Mouse (Mus musculus) stomach, postnatal 0 days (tissue): ENCODE measurements around the gene Adcy9.

Experiments
- CTCF ChIP-seq: IDR thresholded peaks from 2 replicates; pipeline ENCODE4 v1.5.1; 2016; ENCODE audit warnings: antibody characterized with exemption, low read depth, mild to moderate bottlenecking, moderate library complexity
- EP300 ChIP-seq: optimal IDR thresholded peaks from 2 replicates; pipeline ENCODE3; 2016; ENCODE audit warnings: antibody characterized with exemption

DNA sequence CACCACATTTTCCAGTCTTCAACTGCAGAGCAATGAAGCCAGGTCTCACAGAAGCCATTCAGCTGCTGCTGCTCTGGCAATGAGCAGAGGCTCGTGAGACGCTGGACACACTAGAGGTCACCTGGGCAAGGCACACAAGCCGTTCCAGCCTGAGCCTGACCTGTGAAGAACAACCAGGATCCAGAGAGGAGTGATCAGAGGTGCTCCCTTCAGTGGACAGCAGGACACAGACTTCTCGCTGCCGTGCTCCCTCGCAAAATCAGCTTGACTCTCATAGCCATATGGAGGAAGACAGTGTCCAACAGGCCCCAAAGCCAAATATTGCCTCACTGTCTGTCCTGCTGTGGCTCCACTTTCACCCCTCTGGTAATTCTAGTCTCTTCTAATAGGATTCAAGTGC lies 29.1 kb upstream of the Adcy9 start:
- TF ChIP-seq CTCF = no peak
- no peak for TF ChIP-seq EP300
